Mouse (Mus musculus): ENCODE results near the gene Mrpl18.

DNA sequence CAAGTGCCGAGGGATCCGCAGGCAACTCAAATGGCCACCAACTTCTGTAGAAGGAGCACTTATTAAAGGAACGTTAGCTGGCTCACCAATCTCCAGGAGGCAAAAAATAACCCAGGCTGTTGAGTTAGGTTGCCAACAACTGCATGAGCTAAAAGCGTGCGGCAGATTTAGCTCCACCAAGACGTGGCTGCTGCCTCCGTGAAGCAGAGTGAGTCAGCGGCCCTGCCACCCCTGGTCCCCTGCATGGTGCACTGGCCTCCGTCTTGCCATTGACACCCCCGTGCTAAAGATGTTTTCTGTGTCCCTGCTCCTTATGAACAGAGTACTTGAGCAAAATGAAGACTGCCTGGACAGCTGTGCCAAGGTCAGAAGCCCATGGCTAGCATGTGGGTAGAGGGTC lies 49.3 kb downstream of the Mrpl18 start:
- no peak for TF ChIP-seq POLR2A (IDR thresholded peaks at IDR 0.05; ENCODE audit: control insufficient read depth, low read depth, low read length)
- no peak for TF ChIP-seq CTCF (IDR thresholded peaks at IDR 0.05; ENCODE audit: control insufficient read depth, insufficient read depth, insufficient replicate concordance, low read depth, low read length)

Measured in testis, adult 2 months (tissue).